Mouse (Mus musculus) intestine, embryonic 14.5 days (tissue): Measurements from ENCODE around the gene Atp5h. TPM values are rescaled to one million over a fixed set of nuclear protein-coding genes. Genes with fewer than 3 reads are reported as not detected.

Source experiments
- ATAC-seq: fragments of 200-750 bp; cut with Nextera tagmentation; replicated peaks from 2 replicates; pipeline ENCODE4 v1.8.0; 2017; ENCODE audit warnings: low read depth, moderate number of reproducible peaks, moderate TSS enrichment, moderate library complexity; ENCODE audit not compliant: low FRiP score, low TSS enrichment
- DNase-seq: peaks from one replicate; pipeline ENCODE4 v3.0.0-alpha.2; 2018; ENCODE audit warnings: low spot score
- H3K27ac ChIP-seq: fragments of 300-500 bp; sonication (generic); 2 replicates; pipeline ENCODE4 v1.5.1; 2014; ENCODE audit warnings: low read depth, mild to moderate bottlenecking, control low read depth
- H3K27me3 ChIP-seq: fragments of 300-500 bp; sonication (generic); replicated peaks from 2 replicates; pipeline ENCODE4 v1.6.1; 2014; ENCODE audit warnings: low read length, control low read depth; ENCODE audit not compliant: control insufficient read depth, insufficient read depth
- H3K36me3 ChIP-seq: fragments of 300-500 bp; sonication (generic); 2 replicates; pipeline ENCODE4 v1.6.1; 2014; ENCODE audit warnings: low read length, control low read depth; ENCODE audit not compliant: control insufficient read depth, insufficient read depth
- H3K4me1 ChIP-seq: fragments of 300-500 bp; sonication (generic); replicated peaks from 2 replicates; pipeline ENCODE4 v1.6.1; 2014; ENCODE audit warnings: low read length, control low read depth, mixed read lengths; ENCODE audit not compliant: control insufficient read depth, insufficient read depth
- H3K4me2 ChIP-seq: fragments of 300-500 bp; sonication (generic); 2 replicates; pipeline ENCODE4 v1.6.1; 2014; ENCODE audit warnings: low read length
- H3K4me3 ChIP-seq: fragments of 300-500 bp; sonication (generic); 2 replicates; pipeline ENCODE4 v1.5.1; 2014; ENCODE audit warnings: low read depth, low read length, control low read depth, mixed read lengths
- H3K9ac ChIP-seq: fragments of 300-500 bp; sonication (generic); 2 replicates; pipeline ENCODE4 v1.6.1; 2014; ENCODE audit warnings: mild to moderate bottlenecking, low read length
- H3K9me3 ChIP-seq: fragments of 300-500 bp; sonication (generic); 2 replicates; pipeline ENCODE4 v1.6.1; 2016; ENCODE audit warnings: low read length, control low read depth; ENCODE audit not compliant: control insufficient read depth
- WGBS: fragments of 180-500 bp; shearing (Covaris S2); extraction: QIAGEN DNeasy Blood & Tissue Kit; methylation state at CpG from one replicate; pipeline ENCODE4 v1.1.7; 2014; 5-methylcytosine and 5-hydroxymethylcytosine counted together
- polyA plus RNA-seq: library from polyadenylated mRNA; unstranded; fragments of >200 nt; fragmentation: Nextera tagmentation; extraction: Ambion mirVana; gene quantifications from 2 replicates; pipeline ENCODE4 v1.2.1, GENCODE M21; 2014

The Atp5h gene
- polyA plus RNA-seq, 1 experiment from 2014 or later = 962 TPM

- no peak overlapping the region for H3K9ac ChIP-seq
- 58% methylated on average over 4 of the region's 4 CpGs for WGBS
- no peak overlapping the region for H3K27ac ChIP-seq
- H3K36me3 ChIP-seq = peaks cover 42% of the 10 kb centered on the region
- H3K9me3 ChIP-seq = no peaks in the 10 kb centered on the region
- peaks cover 7% of the 10 kb centered on the region; the same call in 1 of the 2 replicates for H3K4me1 ChIP-seq
- no peak overlapping the region for H3K4me2 ChIP-seq
- ATAC-seq = no peak
- H3K4me3 ChIP-seq = no peak overlapping the region
- H3K27me3 ChIP-seq = no peaks in the 10 kb centered on the region
- no peak for DNase-seq
Observed at GRCm38 (mm10) chr11:115432814-115433213, 13.1 kb upstream of the Atp5h start.

GRCm38 (mm10) chr11:115430561-115430960 lies 10.8 kb upstream of the Atp5h start:
- Histone ChIP-seq H3K4me3 (no peak overlapping the region), H3K4me1 (peaks cover 3% of the 10 kb centered on the region; the same call in 1 of the 2 replicates), H3K9ac (no peak overlapping the region), H3K36me3 (peaks cover 62% of the 10 kb centered on the region), H3K27ac (no peak overlapping the region), H3K27me3 (no peaks in the 10 kb centered on the region), H3K9me3 (no peaks in the 10 kb centered on the region), H3K4me2 (no peak overlapping the region)
- ATAC-seq (no peak), DNase-seq (no peak)
- WGBS = 89% methylated on average over 6 of the region's 6 CpGs

- H3K9ac ChIP-seq = no peak overlapping the region
- ATAC-seq (no peak), DNase-seq (no peak)
- H3K27ac ChIP-seq = no peak overlapping the region
- WGBS = 94% methylated on average over 7 of the region's 7 CpGs
- no peak overlapping the region for H3K4me3 ChIP-seq
- no peaks in the 10 kb centered on the region; the same call in 1 of the 2 replicates for H3K4me1 ChIP-seq
- no peaks in the 10 kb centered on the region for H3K9me3 ChIP-seq
- no peaks in the 10 kb centered on the region for H3K27me3 ChIP-seq
- no peak overlapping the region for H3K4me2 ChIP-seq
- peaks cover 74% of the 10 kb centered on the region for H3K36me3 ChIP-seq
Observed at GRCm38 (mm10) chr11:115429307-115429706, 9.5 kb upstream of the Atp5h start.

- Histone ChIP-seq H3K4me1 (no peaks in the 10 kb centered on the region; the same call in 1 of the 2 replicates), H3K4me3 (no peak overlapping the region), H3K9me3 (no peaks in the 10 kb centered on the region), H3K27ac (no peak overlapping the region; the same call in 1 of the 2 replicates), H3K4me2 (no peak overlapping the region), H3K27me3 (no peaks in the 10 kb centered on the region), H3K9ac (no peak overlapping the region), H3K36me3 (peaks cover 77% of the 10 kb centered on the region)
- 42% methylated on average over 20 of the region's 20 CpGs for WGBS
- ATAC-seq (peak; percentile 56), DNase-seq (peak; percentile 73)
Observed at GRCm38 (mm10) chr11:115427482-115428331, 7.9 kb upstream of the Atp5h start.

- H3K4me3 ChIP-seq = no peak overlapping the region
- WGBS = 93% methylated on average over 6 of the region's 6 CpGs
- no peak for DNase-seq
- no peak overlapping the region for H3K4me2 ChIP-seq
- H3K9me3 ChIP-seq = no peaks in the 10 kb centered on the region
- H3K9ac ChIP-seq = no peak overlapping the region
- H3K27me3 ChIP-seq = no peaks in the 10 kb centered on the region
- ATAC-seq = no peak
- H3K4me1 ChIP-seq = peaks cover 10% of the 10 kb centered on the region
- H3K27ac ChIP-seq = no peak overlapping the region
- H3K36me3 ChIP-seq = peaks cover 57% of the 10 kb centered on the region
Observed at GRCm38 (mm10) chr11:115425671-115426070, 5.9 kb upstream of the Atp5h start.

GRCm38 (mm10) chr11:115424666-115425065 lies 4.9 kb upstream of the Atp5h start:
- no peak overlapping the region for H3K4me2 ChIP-seq
- no peak for ATAC-seq
- WGBS = 79% methylated on average over 7 of the region's 7 CpGs
- H3K27me3 ChIP-seq = no peaks in the 10 kb centered on the region
- no peak overlapping the region for H3K4me3 ChIP-seq
- no peaks in the 10 kb centered on the region for H3K9me3 ChIP-seq
- H3K9ac ChIP-seq = no peak overlapping the region
- no peak overlapping the region for H3K27ac ChIP-seq
- H3K4me1 ChIP-seq = peaks cover 10% of the 10 kb centered on the region
- DNase-seq = no peak
- peaks cover 47% of the 10 kb centered on the region for H3K36me3 ChIP-seq

GRCm38 (mm10) chr11:115423091-115423490 lies 3.3 kb upstream of the Atp5h start:
- no peaks in the 10 kb centered on the region for H3K27me3 ChIP-seq
- no peak overlapping the region for H3K27ac ChIP-seq
- no peak for ATAC-seq
- H3K9me3 ChIP-seq = no peaks in the 10 kb centered on the region
- peaks cover 37% of the 10 kb centered on the region for H3K36me3 ChIP-seq
- no peak overlapping the region for H3K4me3 ChIP-seq
- 78% methylated on average over 3 of the region's 3 CpGs for WGBS
- no peak overlapping the region for H3K4me2 ChIP-seq
- no peak for DNase-seq
- H3K4me1 ChIP-seq = peaks cover 19% of the 10 kb centered on the region
- no peak overlapping the region for H3K9ac ChIP-seq

- ATAC-seq = no peak
- no peak overlapping the region for H3K9ac ChIP-seq
- WGBS = 90% methylated on average over 16 of the region's 16 CpGs
- H3K4me2 ChIP-seq = no peak overlapping the region
- H3K4me3 ChIP-seq = no peak overlapping the region
- peaks cover 42% of the 10 kb centered on the region for H3K36me3 ChIP-seq
- H3K9me3 ChIP-seq = no peaks in the 10 kb centered on the region
- no peaks in the 10 kb centered on the region for H3K27me3 ChIP-seq
- H3K27ac ChIP-seq = no peak overlapping the region
- DNase-seq = no peak
- peaks cover 19% of the 10 kb centered on the region for H3K4me1 ChIP-seq
Observed at GRCm38 (mm10) chr11:115421972-115422371, 2.2 kb upstream of the Atp5h start.

GRCm38 (mm10) chr11:115421328-115421727 lies 1.6 kb upstream of the Atp5h start:
- peak overlapping the region; percentile 78 for H3K4me3 ChIP-seq
- no peak for DNase-seq
- H3K27ac ChIP-seq = no peak overlapping the region
- no peaks in the 10 kb centered on the region for H3K9me3 ChIP-seq
- peak overlapping the region; percentile 88; the same call in 1 of the 2 replicates for H3K9ac ChIP-seq
- no peak for ATAC-seq
- H3K27me3 ChIP-seq = no peaks in the 10 kb centered on the region
- 41% methylated on average over 1 of the region's 1 CpGs for WGBS
- peak overlapping the region; percentile 69 for H3K4me2 ChIP-seq
- H3K36me3 ChIP-seq = peaks cover 42% of the 10 kb centered on the region
- H3K4me1 ChIP-seq = peaks cover 19% of the 10 kb centered on the region
